Mouse (Mus musculus): ENCODE results near the gene Padi1. TPM values are rescaled to one million over a fixed set of nuclear protein-coding genes. Genes with fewer than 3 reads are reported as not detected.

Padi1 gene
- polyA plus RNA-seq, 1 experiment from 2014 or later: 0.08 TPM

DNA sequence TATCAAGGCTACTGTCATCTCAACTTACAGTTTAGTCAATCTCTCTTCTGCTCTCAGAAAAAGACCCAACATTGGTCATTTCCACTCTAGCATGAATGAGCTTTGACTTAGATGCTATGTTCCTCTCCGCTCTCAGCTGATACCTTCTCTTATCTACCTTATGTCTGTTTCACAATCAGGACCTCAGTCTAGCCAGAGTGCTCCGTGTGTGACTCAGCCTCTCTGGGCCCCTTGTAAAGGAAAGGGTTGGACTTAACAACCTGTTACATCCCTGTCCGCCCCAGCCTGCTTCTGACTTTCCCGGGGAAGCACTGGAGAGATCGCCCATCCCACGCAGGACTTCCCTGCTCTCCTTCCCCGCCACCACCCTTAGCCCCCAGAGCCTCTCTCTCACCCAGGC lies 53.0 kb downstream of the Padi1 start:
- no peak for ATAC-seq (ENCODE audit: low FRiP score)
- Histone ChIP-seq H3K9ac (replicated peaks) (no peak overlapping the region), H3K4me1 (no peaks in the 10 kb centered on the region), H3K4me3 (replicated peaks) (no peak overlapping the region), H3K4me2 (no peak overlapping the region), H3K27me3 (replicated peaks) (no peaks in the 10 kb centered on the region), H3K36me3 (no peaks in the 10 kb centered on the region), H3K27ac (replicated peaks) (no peak overlapping the region), H3K9me3 (replicated peaks) (no peaks in the 10 kb centered on the region)
- 94% methylated on average over 7 of the region's 7 CpGs for WGBS

DNA sequence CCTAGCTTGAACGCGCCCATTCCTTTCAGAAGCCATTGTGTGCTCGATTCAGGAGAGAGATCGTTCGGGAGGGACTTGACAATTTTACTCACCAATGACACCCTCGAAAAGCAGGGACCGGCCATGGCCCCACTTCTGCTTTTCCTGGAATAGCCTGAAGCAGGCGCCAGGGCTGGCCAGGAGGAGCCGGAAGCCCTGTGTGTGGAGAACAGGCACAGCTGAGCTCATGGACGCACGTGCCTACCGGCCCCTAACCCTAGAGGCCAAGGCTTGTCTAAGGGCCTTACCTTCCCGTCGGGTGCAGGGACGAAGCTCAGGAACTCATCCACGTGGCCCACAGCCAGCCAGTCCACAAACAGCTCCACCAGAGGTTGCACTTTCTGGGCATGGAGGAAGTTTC lies 54.5 kb downstream of the Padi1 start:
- Histone ChIP-seq H3K27me3 (replicated peaks) (no peaks in the 10 kb centered on the region), H3K4me3 (replicated peaks) (no peak overlapping the region), H3K9me3 (replicated peaks) (no peaks in the 10 kb centered on the region), H3K4me1 (no peaks in the 10 kb centered on the region), H3K36me3 (no peaks in the 10 kb centered on the region), H3K27ac (replicated peaks) (no peak overlapping the region), H3K9ac (replicated peaks) (no peak overlapping the region), H3K4me2 (no peak overlapping the region)
- 78% methylated on average over 16 of the region's 16 CpGs for WGBS
- ATAC-seq (ENCODE audit: low FRiP score): no peak

- ATAC-seq (ENCODE audit: low FRiP score): no peak
- Histone ChIP-seq H3K27ac (replicated peaks) (no peak overlapping the region), H3K9ac (replicated peaks) (no peak overlapping the region), H3K36me3 (no peaks in the 10 kb centered on the region), H3K27me3 (replicated peaks) (no peaks in the 10 kb centered on the region), H3K4me3 (replicated peaks) (no peak overlapping the region), H3K9me3 (replicated peaks) (no peaks in the 10 kb centered on the region), H3K4me2 (no peak overlapping the region), H3K4me1 (no peaks in the 10 kb centered on the region)
- WGBS: 88% methylated on average over 4 of the region's 4 CpGs
Observed at GRCm38 (mm10) chr4:140789983-140790382, 55.6 kb downstream of the Padi1 start.

DNA sequence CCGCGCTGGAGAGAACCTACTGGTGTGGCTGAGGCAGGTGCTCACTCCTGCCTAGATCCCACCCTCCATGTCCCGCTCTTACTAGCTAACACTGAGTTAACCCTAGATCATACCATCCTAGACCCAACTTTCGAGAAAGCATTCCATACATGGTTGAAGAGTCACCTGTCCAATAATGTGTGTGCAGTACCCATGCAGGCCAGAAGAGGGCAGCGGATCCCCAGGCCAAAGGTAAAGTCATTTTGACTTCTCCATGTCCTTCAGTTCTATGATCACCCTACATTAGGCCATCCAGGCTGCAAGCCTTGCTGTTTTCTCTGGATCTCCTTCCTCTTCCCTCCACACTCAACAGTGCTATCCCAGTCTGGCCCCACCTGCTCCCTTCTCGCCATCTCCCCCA lies 56.6 kb downstream of the Padi1 start:
- no peaks in the 10 kb centered on the region for H3K36me3 ChIP-seq
- no peak overlapping the region for H3K4me2 ChIP-seq
- H3K4me1 ChIP-seq: no peaks in the 10 kb centered on the region
- H3K9ac ChIP-seq (replicated peaks): no peak overlapping the region
- no peak overlapping the region for H3K27ac ChIP-seq (replicated peaks)
- WGBS: 54% methylated on average over 6 of the region's 6 CpGs
- H3K9me3 ChIP-seq (replicated peaks): no peaks in the 10 kb centered on the region
- no peak for ATAC-seq (ENCODE audit: low FRiP score)
- no peak overlapping the region for H3K4me3 ChIP-seq (replicated peaks)
- H3K27me3 ChIP-seq (replicated peaks): no peaks in the 10 kb centered on the region

DNA sequence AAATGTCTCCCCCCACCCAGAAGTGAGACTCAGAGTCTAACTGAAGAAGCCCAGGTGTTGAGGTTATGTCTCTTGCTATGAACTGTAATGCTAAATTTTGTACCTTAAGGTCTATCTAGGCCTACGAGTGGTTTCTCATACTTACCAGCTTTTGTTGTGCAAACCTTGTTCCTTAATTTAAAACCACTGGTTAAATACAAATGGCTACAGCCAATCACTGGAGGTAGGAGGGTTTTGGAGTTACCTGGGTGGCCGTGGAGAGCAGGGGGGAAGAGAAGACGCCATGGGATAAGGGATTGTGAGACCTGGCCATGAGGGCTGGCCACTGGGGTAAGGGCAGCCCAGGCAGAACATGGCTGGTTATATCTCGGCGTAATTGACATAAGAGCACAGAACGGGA lies 57.3 kb downstream of the Padi1 start:
- no peak for ATAC-seq (ENCODE audit: low FRiP score)
- Histone ChIP-seq H3K4me1 (no peaks in the 10 kb centered on the region), H3K4me3 (replicated peaks) (no peak overlapping the region), H3K27ac (replicated peaks) (no peak overlapping the region), H3K27me3 (replicated peaks) (no peaks in the 10 kb centered on the region), H3K9ac (replicated peaks) (no peak overlapping the region), H3K9me3 (replicated peaks) (no peaks in the 10 kb centered on the region), H3K4me2 (no peak overlapping the region), H3K36me3 (no peaks in the 10 kb centered on the region)
- 92% methylated on average over 6 of the region's 6 CpGs for WGBS

GRCm38 (mm10) chr4:140787414-140787813 lies 58.2 kb downstream of the Padi1 start:
- Histone ChIP-seq H3K9me3 (replicated peaks) (no peaks in the 10 kb centered on the region), H3K9ac (replicated peaks) (no peak overlapping the region), H3K4me1 (no peaks in the 10 kb centered on the region), H3K27ac (replicated peaks) (no peak overlapping the region), H3K4me3 (replicated peaks) (no peak overlapping the region), H3K27me3 (replicated peaks) (no peaks in the 10 kb centered on the region), H3K4me2 (no peak overlapping the region), H3K36me3 (no peaks in the 10 kb centered on the region)
- ATAC-seq (ENCODE audit: low FRiP score): no peak
- WGBS: 77% methylated on average over 4 of the region's 4 CpGs

- Histone ChIP-seq H3K27me3 (replicated peaks) (no peaks in the 10 kb centered on the region), H3K27ac (replicated peaks) (no peak overlapping the region), H3K36me3 (no peaks in the 10 kb centered on the region), H3K4me1 (no peaks in the 10 kb centered on the region), H3K9ac (replicated peaks) (no peak overlapping the region), H3K4me2 (no peak overlapping the region), H3K4me3 (replicated peaks) (no peak overlapping the region), H3K9me3 (replicated peaks) (no peaks in the 10 kb centered on the region)
- ATAC-seq (ENCODE audit: low FRiP score): no peak
- 87% methylated on average over 5 of the region's 5 CpGs for WGBS
Observed at GRCm38 (mm10) chr4:140785217-140785616, 60.4 kb downstream of the Padi1 start.

DNA sequence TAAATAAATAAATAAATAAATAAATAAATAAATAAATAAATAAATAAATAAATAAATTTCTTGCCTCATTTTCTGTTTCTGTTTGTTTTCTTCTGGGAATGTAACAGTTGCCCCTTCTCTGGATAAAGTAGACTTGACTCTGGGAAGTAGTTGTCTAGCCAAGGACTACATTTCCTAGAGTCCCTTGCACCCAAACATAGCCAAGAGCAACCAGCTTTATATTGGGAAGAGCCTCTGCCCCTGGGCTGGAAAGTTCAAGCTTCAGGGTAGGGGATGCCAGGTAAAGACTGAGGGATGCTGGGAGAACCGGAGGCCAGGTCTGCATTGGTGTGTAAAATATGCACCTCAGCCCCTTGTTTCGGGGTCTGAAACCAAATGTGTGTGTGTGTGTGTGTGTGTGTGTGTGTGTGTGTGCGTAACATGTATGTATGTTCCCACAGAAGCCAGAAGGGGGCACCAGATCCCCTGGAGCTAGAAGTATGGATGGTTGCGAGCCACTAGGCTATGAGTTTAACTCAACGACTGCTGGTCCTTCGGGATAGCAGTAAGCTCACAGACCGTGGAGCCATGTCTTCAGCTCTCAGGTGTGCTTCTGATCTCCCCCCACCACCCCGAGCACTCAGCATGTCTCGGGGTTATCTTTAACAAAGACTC lies 61.2 kb downstream of the Padi1 start:
- ATAC-seq (ENCODE audit: low FRiP score): no peak
- H3K4me2 ChIP-seq: no peak overlapping the region
- WGBS: 92% methylated on average over 9 of the region's 9 CpGs

DNA sequence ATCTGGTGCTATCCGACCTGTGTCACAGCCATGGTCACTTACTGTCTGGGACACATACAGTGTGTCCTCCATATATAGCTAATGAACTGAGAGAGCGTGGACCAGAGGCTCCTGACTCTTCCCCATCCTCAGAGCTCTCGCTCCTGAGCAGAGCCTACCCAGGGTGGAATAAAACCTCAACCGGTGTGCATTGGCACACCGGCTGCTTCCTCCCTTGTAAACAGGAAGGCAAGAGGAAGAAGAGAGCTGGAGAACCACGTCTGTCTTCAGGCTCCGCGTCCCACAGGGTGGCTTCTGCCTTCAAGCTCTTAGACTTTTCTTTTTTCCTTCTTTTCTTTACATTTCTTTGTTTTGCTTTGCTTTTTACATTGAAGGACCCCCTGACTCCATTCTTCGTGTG lies 62.8 kb downstream of the Padi1 start:
- H3K36me3 ChIP-seq: no peaks in the 10 kb centered on the region
- no peak overlapping the region for H3K27ac ChIP-seq (replicated peaks)
- ATAC-seq (ENCODE audit: low FRiP score): no peak
- H3K9me3 ChIP-seq (replicated peaks): no peaks in the 10 kb centered on the region
- no peak overlapping the region for H3K9ac ChIP-seq (replicated peaks)
- no peaks in the 10 kb centered on the region for H3K4me1 ChIP-seq
- 88% methylated on average over 9 of the region's 9 CpGs for WGBS
- H3K4me3 ChIP-seq (replicated peaks): no peak overlapping the region
- H3K27me3 ChIP-seq (replicated peaks): no peaks in the 10 kb centered on the region
- no peak overlapping the region for H3K4me2 ChIP-seq

More for the DNA sequence above, 61.2 kb downstream of the Padi1 start:
- no peaks in the 10 kb centered on the region for H3K27me3 ChIP-seq (replicated peaks)
- H3K4me1 ChIP-seq: no peaks in the 10 kb centered on the region
- no peak overlapping the region for H3K9ac ChIP-seq (replicated peaks)
- no peak overlapping the region for H3K4me3 ChIP-seq (replicated peaks)
- H3K27ac ChIP-seq (replicated peaks): no peak overlapping the region
- H3K9me3 ChIP-seq (replicated peaks): no peaks in the 10 kb centered on the region
- no peaks in the 10 kb centered on the region for H3K36me3 ChIP-seq

- Histone ChIP-seq H3K27me3 (replicated peaks) (no peaks in the 10 kb centered on the region), H3K27ac (replicated peaks) (no peak overlapping the region), H3K9me3 (replicated peaks) (no peaks in the 10 kb centered on the region), H3K9ac (replicated peaks) (no peak overlapping the region), H3K36me3 (no peaks in the 10 kb centered on the region), H3K4me2 (no peak overlapping the region), H3K4me3 (replicated peaks) (no peak overlapping the region), H3K4me1 (no peaks in the 10 kb centered on the region)
- 65% methylated on average over 14 of the region's 14 CpGs for WGBS
- ATAC-seq (ENCODE audit: low FRiP score): no peak
Observed at GRCm38 (mm10) chr4:140780507-140780906, 65.1 kb downstream of the Padi1 start.

DNA sequence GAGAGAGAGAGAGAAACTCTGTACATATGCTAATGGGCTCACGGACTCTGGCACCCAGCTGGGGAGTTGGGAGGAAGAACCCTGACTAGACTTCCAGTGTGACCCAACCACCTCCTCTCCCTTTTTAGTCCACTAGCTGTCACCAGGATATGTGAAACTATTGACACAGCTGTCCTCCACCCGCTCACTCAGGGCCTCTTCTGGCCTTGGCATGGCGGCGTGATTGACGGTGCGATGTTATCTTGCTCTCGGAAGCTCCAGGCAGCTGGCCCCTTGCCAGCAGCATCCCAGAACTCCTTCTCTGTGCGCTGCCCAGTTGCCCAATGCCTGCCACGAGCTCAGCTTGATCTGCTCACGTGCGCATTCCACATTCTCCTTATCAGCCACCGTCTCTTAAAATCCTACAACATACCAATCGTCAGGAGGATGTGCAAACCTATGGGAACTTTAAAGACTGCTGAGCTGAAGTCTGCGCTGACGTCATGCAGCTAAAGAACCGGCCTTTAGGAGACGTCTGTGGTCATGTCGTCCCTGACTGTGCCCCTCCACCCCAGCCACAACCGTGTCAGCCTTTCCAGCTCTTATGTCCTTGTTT lies 65.7 kb downstream of the Padi1 start:
- H3K9ac ChIP-seq (replicated peaks): no peak overlapping the region
- no peak overlapping the region for H3K27ac ChIP-seq (replicated peaks)
- 37% methylated on average over 19 of the region's 19 CpGs for WGBS
- no peak for ATAC-seq (ENCODE audit: low FRiP score)
- H3K9me3 ChIP-seq (replicated peaks): no peaks in the 10 kb centered on the region
- H3K27me3 ChIP-seq (replicated peaks): no peaks in the 10 kb centered on the region
- H3K4me2 ChIP-seq: 0 out of 2 replicates have a peak overlapping the region, but pooled peaks have one; percentile 3
- H3K4me3 ChIP-seq (replicated peaks): no peak overlapping the region
- H3K4me1 ChIP-seq: no peaks in the 10 kb centered on the region
- no peaks in the 10 kb centered on the region for H3K36me3 ChIP-seq

- WGBS: 75% methylated on average over 13 of the region's 13 CpGs
- no peaks in the 10 kb centered on the region for H3K27me3 ChIP-seq (replicated peaks)
- no peaks in the 10 kb centered on the region for H3K9me3 ChIP-seq (replicated peaks)
- no peak overlapping the region for H3K4me2 ChIP-seq
- H3K36me3 ChIP-seq: no peaks in the 10 kb centered on the region
- H3K4me3 ChIP-seq (replicated peaks): no peak overlapping the region
- ATAC-seq (ENCODE audit: low FRiP score): no peak
- H3K9ac ChIP-seq (replicated peaks): no peak overlapping the region
- no peak overlapping the region for H3K27ac ChIP-seq (replicated peaks)
- H3K4me1 ChIP-seq: no peaks in the 10 kb centered on the region
Observed at GRCm38 (mm10) chr4:140776623-140777022, 69.0 kb downstream of the Padi1 start.

All from neural tube, embryonic 15.5 days (tissue).